Mouse (Mus musculus) liver, embryonic 14.5 days (tissue): ENCODE data around the gene A730061H03Rik. TPM values are rescaled to one million over a fixed set of nuclear protein-coding genes. Genes with fewer than 3 reads are reported as not detected.

Experiments
- ATAC-seq: fragments of 200-750 bp; cut with Nextera tagmentation; 2 replicates; pipeline ENCODE4 v1.8.0; 2017; ENCODE audit warnings: moderate number of reproducible peaks, mild to moderate bottlenecking, moderate library complexity; ENCODE audit not compliant: insufficient read depth
- DNase-seq, 3 experiments: peaks; one replicate each; pipeline ENCODE4 v3.0.0-alpha.2; 2012 to 2013; ENCODE audit warnings: low read depth in 3 of 3, low spot score in 3 of 3
- H3K27ac ChIP-seq: fragments of 300-500 bp; sonication (generic); 2 replicates; pipeline ENCODE4 v1.5.1; 2014; ENCODE audit warnings: moderate library complexity, mild to moderate bottlenecking, control low read depth, inconsistent platforms
- H3K27me3 ChIP-seq: fragments of 300-500 bp; sonication (generic); 2 replicates; pipeline ENCODE4 v1.6.1; 2014; ENCODE audit warnings: mild to moderate bottlenecking, low read length, moderate library complexity; ENCODE audit not compliant: control insufficient read depth, insufficient read depth
- H3K36me3 ChIP-seq: fragments of 300-500 bp; sonication (generic); replicated peaks from 2 replicates; pipeline ENCODE4 v1.6.1; 2014; ENCODE audit warnings: low read depth; ENCODE audit not compliant: control insufficient read depth, insufficient read depth
- H3K4me1 ChIP-seq, 2 experiments: fragments of 200-500 bp in 1 of 2; fragments of 300-500 bp in 1 of 2; sonication (generic) in 1 of 2; replicated peaks; 2 replicates each; pipeline ENCODE4 v1.6.1; 2012 to 2014; ENCODE audit warnings: antibody characterized with exemption in 1 of 2, inconsistent platforms in 1 of 2, low read length in 1 of 2; ENCODE audit not compliant: control insufficient read depth in 2 of 2, insufficient read depth in 2 of 2
- H3K4me2 ChIP-seq: fragments of 300-500 bp; sonication (generic); 2 replicates; pipeline ENCODE4 v1.6.1; 2014; ENCODE audit warnings: low read depth, mild to moderate bottlenecking, control low read depth, moderate library complexity
- H3K4me3 ChIP-seq, 2 experiments: fragments of 200-500 bp in 1 of 2; fragments of 300-500 bp in 1 of 2; sonication (generic) in 1 of 2; 2 replicates each; pipeline ENCODE4 v1.5.1; 2012 to 2014; ENCODE audit warnings: low read depth in 2 of 2, low read length in 2 of 2, mild to moderate bottlenecking in 2 of 2, control low read depth in 1 of 2, inconsistent platforms in 1 of 2, moderate library complexity in 1 of 2; ENCODE audit not compliant: insufficient read depth in 1 of 2
- H3K9ac ChIP-seq: fragments of 300-500 bp; sonication (generic); replicated peaks from 2 replicates; pipeline ENCODE4 v1.6.1; 2014; ENCODE audit warnings: mild to moderate bottlenecking, control low read depth, moderate library complexity
- H3K9me3 ChIP-seq: fragments of 300-500 bp; sonication (generic); 2 replicates; pipeline ENCODE4 v1.6.1; 2016; ENCODE audit warnings: low read length, mixed read lengths; ENCODE audit not compliant: control insufficient read depth
- CTCF ChIP-seq: IDR thresholded peaks from 2 replicates; pipeline ENCODE4 v1.5.1; 2016; ENCODE audit warnings: antibody characterized with exemption, low read depth, control low read depth
- EP300 ChIP-seq: IDR thresholded peaks from 2 replicates; pipeline ENCODE4 v1.6.1; 2016; ENCODE audit warnings: antibody characterized with exemption, low read depth
- WGBS: fragments of 180-500 bp; shearing (Covaris S2); extraction: QIAGEN DNeasy Blood & Tissue Kit; methylation state at CpG from one replicate; pipeline ENCODE4 v1.1.7; 2014; ENCODE audit not compliant: insufficient replicate concordance; 5-methylcytosine and 5-hydroxymethylcytosine counted together
- polyA plus RNA-seq, 2 experiments: library from polyadenylated mRNA; depleted of rRNA in 1 of 2; stranded (reverse) in 1 of 2; unstranded in 1 of 2; fragments of >200 nt; fragmentation: Nextera tagmentation in 1 of 2; extraction: Ambion mirVana in 1 of 2; gene quantifications; 2 replicates each; pipeline versions ENCODE4 v1.2.1 to v1.2.3; 2012 to 2014

A730061H03Rik gene
- polyA plus RNA-seq, 2 experiments: 0.95 to 1.8 TPM

- Histone ChIP-seq H3K4me3 (no peak overlapping the region), H3K27me3 (no peaks in the 10 kb centered on the region), H3K36me3 (peaks cover 3% of the 10 kb centered on the region), H3K27ac (no peak overlapping the region), H3K9ac (no peak overlapping the region), H3K4me1 (peaks cover 29 to 41% of the 10 kb centered on the region in 2 experiments), H3K9me3 (no peaks in the 10 kb centered on the region), H3K4me2 (no peak overlapping the region)
- DNase-seq: no peak
- 73% methylated on average over 9 of the region's 9 CpGs for WGBS
- TF ChIP-seq CTCF (peak; percentile 69), EP300 (no peak)
- ATAC-seq: no peak
Measured at GRCm38 (mm10) chr14:55581981-55582681, 21.9 kb upstream of the A730061H03Rik start.

GRCm38 (mm10) chr14:55580731-55581130, 20.5 kb upstream of the A730061H03Rik start:
- Histone ChIP-seq H3K9ac (no peak overlapping the region), H3K36me3 (peaks cover 3% of the 10 kb centered on the region), H3K27ac (no peak overlapping the region), H3K9me3 (no peaks in the 10 kb centered on the region), H3K4me1 (peaks cover 19 to 28% of the 10 kb centered on the region in 2 experiments), H3K4me3 (no peak overlapping the region), H3K4me2 (no peak overlapping the region), H3K27me3 (no peaks in the 10 kb centered on the region)
- TF ChIP-seq CTCF (no peak), EP300 (no peak)
- DNase-seq (no peak), ATAC-seq (no peak)
- 84% methylated on average over 16 of the region's 16 CpGs for WGBS

- TF ChIP-seq CTCF: peak; percentile 28; the same call in 1 of the 2 replicates
- TF ChIP-seq EP300: no peak
- WGBS: 83% methylated on average over 23 of the region's 23 CpGs
Measured at GRCm38 (mm10) chr14:55579511-55580496, 19.6 kb upstream of the A730061H03Rik start.

GRCm38 (mm10) chr14:55578668-55579269, 18.6 kb upstream of the A730061H03Rik start:
- 12% methylated on average over 6 of the region's 6 CpGs for WGBS
- ATAC-seq: peak; percentile 47

More at GRCm38 (mm10) chr14:55579511-55580496, 19.6 kb upstream of the A730061H03Rik start:
- ATAC-seq (no peak), DNase-seq (no peak)
- H3K27me3 ChIP-seq: no peaks in the 10 kb centered on the region
- H3K4me3 ChIP-seq: no peak overlapping the region
- H3K4me1 ChIP-seq: peaks cover 14 to 23% of the 10 kb centered on the region in 2 experiments
- peak overlapping the region; percentile 70; the same call in 1 of the 2 replicates for H3K4me2 ChIP-seq
- H3K27ac ChIP-seq: no peak overlapping the region
- no peak overlapping the region for H3K9ac ChIP-seq
- H3K9me3 ChIP-seq: no peaks in the 10 kb centered on the region
- H3K36me3 ChIP-seq: peaks cover 3% of the 10 kb centered on the region

More at GRCm38 (mm10) chr14:55578668-55579269, 18.6 kb upstream of the A730061H03Rik start:
- H3K4me1 ChIP-seq: peaks cover 8 to 17% of the 10 kb centered on the region in 2 experiments
- H3K9ac ChIP-seq: peak overlapping the region; percentile 92
- H3K27me3 ChIP-seq: no peaks in the 10 kb centered on the region
- H3K4me2 ChIP-seq: peak overlapping the region; percentile 70
- no peak for DNase-seq
- H3K36me3 ChIP-seq: peaks cover 3% of the 10 kb centered on the region
- TF ChIP-seq CTCF (no peak; the same call in 1 of the 2 replicates), EP300 (no peak)
- H3K4me3 ChIP-seq: peak overlapping the region; percentile 78 to 80
- H3K27ac ChIP-seq: peak overlapping the region; percentile 1
- H3K9me3 ChIP-seq: no peaks in the 10 kb centered on the region
